Mouse (Mus musculus) lung, adult 2 months (tissue): ENCODE measurements at regions not wholly inside any gene's neighbourhood (a gene's known extent, or its start where the extent isn't known, plus 50 kb on each side); places are given as distances from the start of the nearest gene placed in this dataset.

Experiments used
- CTCF ChIP-seq: fragments of 200-500 bp; IDR thresholded peaks from 2 replicates; pipeline ENCODE4 v1.5.1; 2011; ENCODE audit warnings: mild to moderate bottlenecking, low read length, control low read depth; ENCODE audit not compliant: insufficient read depth
- POLR2A ChIP-seq: fragments of 200-500 bp; IDR thresholded peaks from 2 replicates; pipeline ENCODE4 v1.6.1; 2011; ENCODE audit warnings: low read depth, mild to moderate bottlenecking, control low read depth, low read length, borderline replicate concordance; ENCODE audit errors: extremely low read depth

GRCm38 (mm10) chr4:154736071-154736470 is 68.4 kb upstream of the Actrt2 start:
- TF ChIP-seq CTCF (no peak), POLR2A (no peak)
